Mouse (Mus musculus) testis, adult 2 months (tissue): ENCODE measurements around the gene Tex2.

Source experiments
- CTCF ChIP-seq: fragments of 200-500 bp; IDR thresholded peaks from 2 replicates; pipeline ENCODE4 v1.5.1; 2012; ENCODE audit warnings: low read depth, mild to moderate bottlenecking, inconsistent platforms, low read length, moderate library complexity; ENCODE audit not compliant: control insufficient read depth, insufficient read depth, insufficient replicate concordance
- POLR2A ChIP-seq: fragments of 200-500 bp; IDR thresholded peaks from 2 replicates; pipeline ENCODE4 v1.6.1; 2012; ENCODE audit warnings: low read depth, mild to moderate bottlenecking, inconsistent platforms, low read length, moderate library complexity; ENCODE audit not compliant: control insufficient read depth

GRCm38 (mm10) chr11:106615561-106615960 is 2.3 kb upstream of the Tex2 start:
- no peak for TF ChIP-seq CTCF
- TF ChIP-seq POLR2A, result no peak
